Mouse (Mus musculus): ENCODE measurements around the gene Snap91.

DNA sequence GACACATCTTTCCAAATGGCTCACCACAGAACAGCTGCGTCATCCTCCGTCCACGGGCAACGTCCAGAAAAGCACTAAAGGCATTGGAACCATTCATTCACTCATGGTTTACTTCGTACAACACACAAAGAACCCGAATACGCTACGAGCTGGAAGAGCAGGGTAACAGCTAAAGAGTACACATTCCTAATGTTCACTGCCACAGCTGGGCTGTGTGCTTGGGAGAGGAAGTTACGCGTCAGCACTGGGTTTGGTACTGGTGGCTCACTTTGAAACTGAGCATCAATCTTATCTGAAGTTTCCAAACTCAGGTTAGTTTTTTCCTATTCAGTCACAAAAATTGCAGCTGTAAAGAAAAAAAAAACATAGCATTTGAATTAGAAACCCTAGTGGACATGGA is 113.5 kb downstream of the Snap91 start:
- TF ChIP-seq CTCF (IDR thresholded peaks at IDR 0.05; ENCODE audit: borderline replicate concordance, insufficient read depth, low read length) = no peak
- no peak for TF ChIP-seq POLR2A (IDR thresholded peaks at IDR 0.05; ENCODE audit: low read depth, low read length)

All from embryonic fibroblast, embryonic 13.5 days (primary cell).